Mouse (Mus musculus) c-Kit-positive CD71-positive TER-119-negative erythroid progenitor cells, embryonic 14.5 days (primary cell): ENCODE results near the gene Ncstn.

Experiments
- DNase-seq: peaks from one replicate; pipeline ENCODE4 v3.0.0-alpha.2; 2013; ENCODE audit warnings: low read depth

Ncstn gene

GRCm38 (mm10) chr1:172072604-172073003 is 10.0 kb downstream of the Ncstn start:
- no peak for DNase-seq

DNA sequence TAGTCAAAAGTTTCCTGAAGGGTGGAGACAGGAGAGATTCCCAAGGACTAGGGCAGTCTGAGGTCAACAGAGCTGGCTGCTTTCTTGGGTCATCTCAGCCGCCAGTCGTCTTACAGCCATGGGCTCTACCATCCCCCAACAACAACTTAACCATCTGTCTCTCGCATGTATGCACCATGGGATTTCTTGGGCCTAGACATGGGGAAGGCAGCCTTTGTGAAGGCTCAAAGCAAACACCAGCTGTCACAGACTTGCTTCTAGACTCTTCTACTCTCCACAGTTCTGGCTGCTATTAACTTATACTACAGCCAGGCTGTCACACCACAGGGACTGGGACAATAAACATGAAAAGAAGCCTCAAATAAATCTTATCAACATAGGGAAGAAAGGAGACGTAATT is 11.0 kb downstream of the Ncstn start:
- DNase-seq, result no peak

GRCm38 (mm10) chr1:172070227-172070626 is 12.4 kb downstream of the Ncstn start:
- DNase-seq, result no peak

DNA sequence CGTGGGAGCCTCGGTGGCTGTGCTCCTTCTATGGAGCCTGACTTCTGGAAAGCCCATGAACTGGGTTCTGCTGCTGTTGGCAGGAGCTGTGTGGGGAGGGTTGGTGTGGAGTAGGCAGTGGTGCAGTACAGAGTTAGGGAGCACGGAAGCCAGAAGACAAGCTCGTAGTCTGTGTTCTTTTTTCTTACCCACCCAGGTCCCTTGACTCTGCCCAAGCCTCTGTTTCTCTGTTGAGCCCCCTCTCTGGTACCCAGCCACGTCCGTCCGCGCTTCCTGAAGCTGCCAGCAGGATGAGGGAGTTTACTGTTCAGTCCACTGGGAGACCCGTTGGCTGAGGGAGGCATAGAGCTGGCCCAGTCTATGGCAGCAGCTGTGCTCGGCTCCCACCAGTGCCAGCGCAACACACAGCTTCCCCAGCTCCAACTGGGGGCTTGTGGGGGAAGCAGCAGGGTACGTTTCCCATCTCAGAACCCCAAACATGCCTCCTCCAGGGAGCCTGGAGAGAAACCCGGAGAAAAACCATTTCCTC is 17.9 kb downstream of the Ncstn start:
- DNase-seq, result no peak

GRCm38 (mm10) chr1:172063291-172064023 is 19.1 kb downstream of the Ncstn start:
- DNase-seq, result no peak

- DNase-seq, result no peak
Measured at GRCm38 (mm10) chr1:172062101-172062500, 20.5 kb downstream of the Ncstn start.

GRCm38 (mm10) chr1:172061217-172061616 is 21.4 kb downstream of the Ncstn start:
- DNase-seq, result no peak

GRCm38 (mm10) chr1:172060659-172061058 is 21.9 kb downstream of the Ncstn start:
- no peak for DNase-seq

- no peak for DNase-seq
Measured at GRCm38 (mm10) chr1:172058874-172059273, 23.7 kb downstream of the Ncstn start.

DNA sequence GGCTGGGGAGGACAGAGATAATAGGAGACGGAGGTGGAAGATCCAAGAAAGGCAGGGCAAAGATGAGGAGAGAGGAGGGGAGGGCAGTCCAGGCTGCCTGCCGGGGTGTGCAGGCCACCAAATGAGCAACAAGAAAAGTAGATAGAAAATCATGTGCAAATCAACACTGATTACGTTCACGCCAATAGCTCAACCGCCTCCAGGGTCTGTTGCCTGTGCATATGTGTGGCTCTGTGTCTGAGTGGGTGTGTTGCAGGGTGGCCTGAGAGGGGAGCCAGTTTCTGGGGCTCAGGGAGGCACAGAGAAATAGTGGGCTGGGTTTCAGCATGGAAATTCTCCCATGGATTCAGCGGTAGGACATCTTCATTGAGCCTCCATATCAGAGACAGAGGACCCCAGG is 24.3 kb downstream of the Ncstn start:
- DNase-seq, result no peak

DNA sequence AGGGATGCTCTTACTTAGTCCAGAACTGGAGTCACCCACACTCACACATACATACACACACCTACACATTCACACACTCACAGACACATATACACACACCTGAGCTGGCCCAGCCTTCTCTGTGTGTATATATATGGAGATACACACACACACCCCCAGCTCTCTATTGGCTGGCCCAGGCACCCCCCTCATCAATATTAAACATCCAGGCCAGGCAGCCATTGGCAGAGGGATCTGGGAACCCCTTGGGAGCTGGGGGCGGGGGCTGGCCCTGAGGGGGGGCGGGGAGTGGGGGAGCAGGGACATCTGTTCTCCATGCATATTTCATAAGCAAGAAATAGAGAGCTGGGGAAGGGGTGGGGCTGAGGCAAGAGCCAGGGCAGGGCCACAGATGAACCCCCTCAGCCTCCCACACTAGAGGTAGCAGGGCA is 25.1 kb downstream of the Ncstn start, which contains the start of gene Nhlh1:
Gene Nhlh1, minus strand, starts transcription at position 83 of the 431 bp plus-strand sequence.
- DNase-seq, result no peak

DNA sequence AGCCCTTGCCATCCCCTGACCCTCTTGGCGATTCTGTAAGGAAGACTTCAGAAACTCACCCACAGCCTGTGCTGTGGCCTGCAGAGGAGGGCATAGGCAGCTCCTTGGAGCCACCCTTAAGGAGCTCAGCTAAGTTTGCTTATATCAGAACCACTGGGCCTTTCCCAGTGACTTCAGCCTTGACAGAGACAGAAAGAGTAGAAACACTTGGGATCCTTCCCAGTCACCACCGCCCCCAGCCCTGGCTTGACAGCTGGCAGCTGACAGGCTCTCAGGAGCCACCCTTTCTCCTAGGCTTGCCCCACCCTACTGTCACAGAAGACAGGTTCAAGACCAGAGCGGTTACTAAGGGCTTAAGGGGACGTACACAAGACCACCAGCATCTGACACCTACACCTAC is 26.3 kb downstream of the Ncstn start:
- DNase-seq, result no peak

DNA sequence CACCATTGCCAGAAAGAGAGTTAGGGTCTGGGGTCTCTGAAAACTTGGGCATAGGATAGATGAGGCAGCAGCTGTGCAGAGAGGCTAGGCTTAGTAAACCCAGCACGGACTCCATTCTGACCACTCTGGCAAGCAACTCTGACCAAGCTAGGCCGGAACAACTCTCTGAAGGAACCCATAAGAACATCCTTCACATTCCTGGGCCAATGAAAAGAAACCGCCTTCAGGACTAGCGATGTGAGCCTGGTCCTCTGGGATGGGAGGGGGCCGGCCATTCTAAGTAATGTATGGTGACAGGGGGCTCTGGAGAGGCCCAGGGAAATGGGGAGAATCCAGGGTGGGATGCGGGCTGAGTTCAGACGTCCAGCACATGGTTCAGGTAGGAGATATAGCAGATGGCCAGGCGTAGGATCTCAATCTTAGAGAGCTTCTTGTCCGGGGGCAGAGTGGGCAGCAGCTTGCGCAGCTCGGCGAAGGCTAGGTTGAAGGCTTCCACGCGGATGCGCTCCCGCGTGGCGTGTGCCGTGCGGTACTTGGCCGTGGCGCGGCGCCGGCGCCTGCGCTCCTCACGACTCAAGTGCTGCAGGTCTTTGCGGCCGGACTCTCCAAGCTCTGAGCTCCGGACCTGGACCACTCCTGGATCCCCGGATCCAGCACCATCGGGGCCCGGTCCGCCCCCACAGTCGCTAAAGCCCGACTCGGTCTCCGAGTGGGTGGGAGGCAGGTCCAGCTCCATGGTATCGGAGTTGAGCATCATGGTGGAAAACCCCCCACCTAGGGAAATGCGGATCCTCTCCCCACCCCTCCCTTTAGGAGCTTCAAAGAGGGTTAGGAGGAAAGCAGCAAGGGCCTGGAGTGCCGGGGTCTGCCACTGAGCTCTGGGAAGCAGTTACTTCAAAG is 28.8 kb downstream of the Ncstn start:
- DNase-seq, result no peak

DNA sequence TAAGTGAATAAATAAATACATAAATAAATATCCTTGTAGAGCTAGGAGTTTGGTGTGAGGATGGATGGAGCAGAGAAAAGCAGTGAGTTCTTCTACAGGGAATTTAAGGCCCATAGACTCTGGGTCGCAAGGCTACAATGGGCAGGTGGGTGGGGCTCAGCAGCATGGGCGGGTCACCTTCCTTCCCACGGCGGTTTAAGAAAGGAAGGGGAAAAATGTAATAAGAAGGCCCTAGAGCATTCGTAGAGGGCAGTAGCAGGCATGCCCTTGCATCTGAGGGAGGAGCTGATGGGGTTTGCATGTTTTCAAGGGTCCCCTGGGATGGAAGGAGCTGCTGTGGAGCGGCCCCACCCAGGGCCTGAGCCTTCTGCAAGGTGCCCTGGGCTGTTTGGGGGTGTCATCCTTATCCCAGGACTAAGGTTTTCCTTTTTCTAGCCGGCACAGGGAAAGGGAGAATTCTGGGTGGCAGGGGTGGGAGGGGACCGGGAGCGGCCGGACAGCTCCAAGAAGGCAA is 29.8 kb downstream of the Ncstn start:
- no peak for DNase-seq

GRCm38 (mm10) chr1:172049131-172049782 is 33.3 kb downstream of the Ncstn start:
- DNase-seq, result no peak

DNA sequence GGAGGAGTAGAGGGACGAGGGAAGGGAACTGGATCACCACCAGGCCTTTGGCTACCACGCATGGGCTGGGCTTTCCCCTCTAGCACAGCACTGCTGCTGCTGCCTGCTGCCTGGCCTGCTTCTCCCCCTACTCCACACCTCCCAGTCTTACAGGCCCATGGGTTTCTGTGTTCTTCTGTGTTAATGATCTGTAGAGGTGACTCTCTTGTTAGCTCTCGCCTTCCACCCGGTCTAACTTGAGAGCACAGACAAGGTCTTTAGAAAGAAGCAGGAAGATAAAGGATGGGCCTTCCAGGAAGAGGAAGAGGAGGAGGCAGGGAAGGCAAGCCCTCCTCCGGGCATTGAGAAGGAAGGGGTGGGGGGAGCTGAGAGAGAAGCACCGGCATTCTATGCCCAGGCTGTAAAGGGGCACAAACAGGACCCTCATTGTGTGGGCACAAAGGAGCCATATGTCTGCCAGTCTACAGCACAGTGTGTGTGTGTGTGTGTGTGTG is 34.3 kb downstream of the Ncstn start:
- DNase-seq, result no peak

- peak; percentile 61 for DNase-seq
Measured at GRCm38 (mm10) chr1:172046938-172047337, 35.7 kb downstream of the Ncstn start.

DNA sequence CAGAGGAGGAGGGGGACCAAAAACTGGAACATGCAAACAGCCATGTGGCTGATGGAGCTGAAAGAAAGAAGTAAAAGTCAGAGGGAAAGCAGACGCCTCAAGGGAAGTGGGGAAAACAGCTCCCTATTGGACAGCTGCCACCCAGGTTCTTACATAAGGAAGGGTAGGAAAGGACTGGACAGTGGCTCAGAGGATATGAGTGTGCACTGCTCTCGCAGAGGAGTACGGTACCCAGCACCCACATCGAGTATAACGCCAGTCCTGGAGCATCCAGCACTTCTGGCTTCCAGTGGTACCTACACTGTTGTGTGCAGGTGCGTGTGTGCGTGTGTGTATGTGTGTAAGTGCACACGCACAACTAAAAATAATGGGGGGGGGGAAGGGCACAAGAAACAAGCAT is 36.2 kb downstream of the Ncstn start:
- no peak for DNase-seq

- no peak for DNase-seq
Measured at GRCm38 (mm10) chr1:172029914-172030313, 52.7 kb downstream of the Ncstn start.

DNA sequence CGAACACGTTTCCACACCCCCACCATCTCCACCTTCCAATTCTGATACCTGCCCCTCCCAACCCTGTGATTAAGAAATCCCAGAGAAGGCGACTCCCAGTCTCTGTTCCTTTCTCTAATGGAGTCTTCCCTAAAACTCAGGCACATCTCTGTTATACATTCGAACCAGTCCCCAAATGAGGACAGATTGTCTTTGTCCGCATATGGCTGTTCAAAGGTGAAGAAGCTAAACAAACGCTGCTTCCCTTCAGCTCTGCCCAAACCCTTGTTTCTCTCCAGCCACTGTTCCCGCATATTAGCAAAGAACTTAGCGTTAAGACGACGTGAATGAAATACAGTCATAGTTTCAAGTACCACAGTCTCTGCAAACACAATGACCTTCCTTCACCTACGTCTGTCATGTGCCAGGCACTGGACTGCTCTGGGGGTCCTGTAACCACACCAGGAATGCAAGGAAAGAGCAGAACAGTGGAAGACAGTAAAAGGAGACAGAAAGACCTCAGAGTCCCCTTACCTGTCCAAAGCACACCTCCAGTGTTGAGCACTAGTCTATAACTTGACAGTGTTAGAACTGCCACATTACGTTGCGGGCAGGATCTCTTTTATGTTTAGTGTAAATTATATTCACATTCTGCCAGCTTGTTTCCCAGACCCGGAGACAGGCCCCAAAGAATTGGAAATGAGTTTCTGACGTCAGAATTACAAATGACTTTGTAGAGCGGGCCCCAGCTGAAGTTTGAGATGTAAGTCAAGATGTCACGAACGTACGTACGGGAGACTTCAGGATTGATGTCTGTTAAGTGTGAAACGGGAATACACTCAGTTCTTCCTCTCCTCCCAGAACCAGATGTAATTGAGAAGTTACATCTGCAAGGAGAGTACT is 54.0 kb downstream of the Ncstn start, which contains the start of gene Vangl2:
Gene Vangl2, minus strand, starts transcription at position 51 of the 882 bp plus-strand sequence.
- no peak for DNase-seq

GRCm38 (mm10) chr1:172027809-172028102 is 54.8 kb downstream of the Ncstn start:
- no peak for DNase-seq
